Mouse (Mus musculus): ENCODE data around the gene Klf2. TPM values are rescaled to one million over a fixed set of nuclear protein-coding genes. Genes with fewer than 3 reads are reported as not detected.

Gene Klf2
- total RNA-seq, 2 experiments from 2014 or later: 20.2 to 22.0 TPM

DNA sequence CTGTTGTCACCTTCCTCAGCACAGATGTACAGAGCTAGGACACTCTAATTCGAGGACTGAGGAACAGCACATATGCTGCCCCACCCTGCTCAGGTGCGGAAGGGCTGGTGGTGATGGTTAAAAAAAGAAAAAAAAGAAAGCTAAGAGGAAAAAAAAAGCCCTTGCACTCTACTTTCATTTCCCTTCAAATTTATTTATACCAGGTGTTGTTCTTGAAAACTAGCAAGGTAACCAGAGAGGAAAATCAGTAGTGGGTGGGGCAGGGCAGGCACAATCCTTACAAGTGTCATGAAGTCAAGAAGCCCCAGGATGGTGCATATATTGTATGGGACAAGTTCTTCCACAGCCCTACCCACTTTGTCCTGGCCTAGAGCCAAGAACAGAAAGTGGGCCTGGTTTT, 46.2 kb downstream of the Klf2 start:
- DNase-seq (ENCODE audit: low spot score in 2 of 2): no peak

- peak; percentile 69 to 71 for DNase-seq (ENCODE audit: low spot score in 2 of 2)
Observed at GRCm38 (mm10) chr8:72365826-72366225, 47.0 kb downstream of the Klf2 start.

DNA sequence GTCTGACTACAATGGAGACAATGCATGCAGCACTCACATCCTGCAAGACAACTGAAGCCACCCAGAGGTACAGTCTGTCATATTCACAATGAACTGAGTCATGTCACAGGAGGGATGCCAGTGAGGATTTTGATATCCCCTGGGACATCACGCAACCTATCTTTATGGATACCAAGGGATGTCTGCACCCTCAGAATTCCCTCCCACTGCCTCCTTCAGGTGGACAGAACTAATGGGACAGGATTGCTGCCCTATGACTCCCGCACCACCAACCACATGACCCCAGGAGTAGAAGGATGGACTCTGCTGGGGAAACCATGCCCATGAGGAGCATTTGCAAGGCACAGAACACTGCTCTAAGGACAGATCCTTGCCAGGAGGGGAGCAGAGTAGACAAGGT, 47.6 kb downstream of the Klf2 start:
- DNase-seq (ENCODE audit: low spot score in 2 of 2): no peak

Other genes with a start within 250 kb of the Klf2 start
- not detected for gene Olfr373, start 235.9 kb upstream of the Klf2 start, total RNA-seq (2021)
- not detected for gene Olfr374, start 212.0 kb upstream of the Klf2 start, total RNA-seq (2021)
- 10 to 100 TPM; 38.0 to 42.4 TPM for gene Tpm4, start 184.1 kb upstream of the Klf2 start, total RNA-seq (2021)
- 10 to 100 TPM; 37.8 to 43.1 TPM for gene Rab8a, start 157.8 kb upstream of the Klf2 start, total RNA-seq (2021)
- gene Hsh2d, start 129.4 kb upstream of the Klf2 start, total RNA-seq (2021): not detected
- not detected for gene Cib3, start 106.2 kb upstream of the Klf2 start, total RNA-seq (2021)
- gene Gm11034, start 105.4 kb upstream of the Klf2 start, total RNA-seq (2021): not detected
- 10 to 100 TPM; 52.2 to 56.5 TPM for gene Fam32a, start 99.3 kb upstream of the Klf2 start, total RNA-seq (2021)
- gene Ap1m1, start 79.0 kb upstream of the Klf2 start, total RNA-seq (2021): 100 to 1,000 TPM in 1 of 2 experiments, 10 to 100 TPM in 1; 98.9 to 106 TPM
- gene Gm10282, start 13.8 kb upstream of the Klf2 start, total RNA-seq (2021): 10 to 100 TPM in 1 of 2 experiments, 1 to 10 TPM in 1; 9.7 to 10.6 TPM
- gene Eps15l1, start 102.4 kb downstream of the Klf2 start, total RNA-seq (2021): 10 to 100 TPM; 69.7 to 72.4 TPM
- gene Calr3, start 124.8 kb downstream of the Klf2 start, total RNA-seq (2021): 1 to 10 TPM in 1 of 2 experiments, under 1 TPM in 1; 0.78 to 1.5 TPM
- gene 1700030K09Rik, start 124.8 kb downstream of the Klf2 start, total RNA-seq (2021): 10 to 100 TPM; 10.7 to 13.2 TPM
- gene Cherp, start 156.2 kb downstream of the Klf2 start, total RNA-seq (2021): 10 to 100 TPM; 72.4 to 75.2 TPM
- 10 to 100 TPM; 44.5 to 46.4 TPM for gene Slc35e1, start 173.6 kb downstream of the Klf2 start, total RNA-seq (2021)
- 1 to 10 TPM; 9.5 TPM for gene Med26, start 229.2 kb downstream of the Klf2 start, total RNA-seq (2021)